Mouse (Mus musculus) forebrain, embryonic 16.5 days (tissue): ENCODE results near the gene Lrrc28. TPM values are rescaled to one million over a fixed set of nuclear protein-coding genes. Genes with fewer than 3 reads are reported as not detected.

ENCODE experiments used
- ATAC-seq: fragments of 200-750 bp; cut with Nextera tagmentation; 2 replicates; pipeline ENCODE4 v1.8.0; 2017; ENCODE audit warnings: mild to moderate bottlenecking, moderate library complexity
- H3K27ac ChIP-seq: fragments of 300-500 bp; sonication (generic); 2 replicates; pipeline ENCODE4 v1.5.1; 2014; ENCODE audit warnings: low read length, control low read depth
- H3K27me3 ChIP-seq: fragments of 300-500 bp; sonication (generic); replicated peaks from 2 replicates; pipeline ENCODE4 v1.6.1; 2014; ENCODE audit warnings: low read length; ENCODE audit not compliant: control insufficient read depth, insufficient read depth
- H3K36me3 ChIP-seq: fragments of 300-500 bp; sonication (generic); 2 replicates; pipeline ENCODE4 v1.6.1; 2014; ENCODE audit not compliant: control insufficient read depth, insufficient read depth
- H3K4me1 ChIP-seq: fragments of 300-500 bp; sonication (generic); replicated peaks from 2 replicates; pipeline ENCODE4 v1.6.1; 2014; ENCODE audit warnings: low read length; ENCODE audit not compliant: control insufficient read depth, insufficient read depth
- H3K4me2 ChIP-seq: fragments of 300-500 bp; sonication (generic); 2 replicates; pipeline ENCODE4 v1.6.1; 2014; ENCODE audit warnings: mild to moderate bottlenecking, low read length, control low read depth
- H3K4me3 ChIP-seq: fragments of 300-500 bp; sonication (generic); replicated peaks from 2 replicates; pipeline ENCODE4 v1.5.1; 2014; ENCODE audit warnings: mild to moderate bottlenecking, low read length, control low read depth
- H3K9ac ChIP-seq: fragments of 300-500 bp; sonication (generic); replicated peaks from 2 replicates; pipeline ENCODE4 v1.6.1; 2014; ENCODE audit warnings: low read depth, low read length, control low read depth
- H3K9me3 ChIP-seq: fragments of 300-500 bp; sonication (generic); 2 replicates; pipeline ENCODE4 v1.6.1; 2016; ENCODE audit warnings: low read length; ENCODE audit not compliant: control insufficient read depth
- WGBS: fragments of 180-500 bp; shearing (Covaris S2); extraction: QIAGEN DNeasy Blood & Tissue Kit; methylation state at CpG from one replicate; pipeline ENCODE4 v1.1.7; 2014; 5-methylcytosine and 5-hydroxymethylcytosine counted together
- polyA plus RNA-seq: library from polyadenylated mRNA; unstranded; fragments of >200 nt; fragmentation: Nextera tagmentation; extraction: Ambion mirVana; gene quantifications from 2 replicates; pipeline ENCODE4 v1.2.1, GENCODE M21; 2015

The Lrrc28 gene
- polyA plus RNA-seq, 1 experiment from 2014 or later: 31.9 TPM

GRCm38 (mm10) chr7:67678878-67679499 is 33.9 kb upstream of the Lrrc28 start:
- Histone ChIP-seq H3K4me2 (no peak overlapping the region), H3K4me3 (no peak overlapping the region), H3K36me3 (no peaks in the 10 kb centered on the region), H3K4me1 (no peaks in the 10 kb centered on the region), H3K27ac (no peak overlapping the region), H3K27me3 (no peaks in the 10 kb centered on the region), H3K9me3 (no peaks in the 10 kb centered on the region), H3K9ac (no peak overlapping the region)
- no peak for ATAC-seq
- WGBS: 95% methylated on average over 16 of the region's 16 CpGs

DNA sequence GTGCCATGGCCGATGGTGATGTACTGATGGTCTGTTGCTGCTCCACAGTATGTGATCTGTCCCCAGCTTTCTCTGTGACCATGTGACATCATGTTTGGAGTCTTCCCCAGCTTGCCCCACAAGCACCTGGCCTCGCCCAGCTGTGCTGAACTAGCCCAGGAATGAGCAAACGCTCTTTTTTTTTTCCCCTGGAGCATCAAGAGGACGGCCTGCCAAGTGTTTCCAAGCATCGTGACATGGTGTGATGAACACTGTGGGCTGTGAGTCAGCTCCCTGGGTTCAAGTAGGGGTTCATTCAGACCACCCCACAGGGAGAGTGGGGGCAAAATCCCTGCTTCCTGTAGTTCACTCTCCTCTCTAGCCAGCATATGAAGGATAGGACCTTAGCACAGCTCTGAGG is 28.6 kb upstream of the Lrrc28 start:
- Histone ChIP-seq H3K4me1 (peaks cover 3% of the 10 kb centered on the region; the same call in 1 of the 2 replicates), H3K27ac (no peak overlapping the region), H3K36me3 (peaks cover 2% of the 10 kb centered on the region; the same call in 1 of the 2 replicates), H3K4me2 (no peak overlapping the region), H3K9ac (no peak overlapping the region), H3K4me3 (no peak overlapping the region), H3K27me3 (no peaks in the 10 kb centered on the region), H3K9me3 (peaks cover 2% of the 10 kb centered on the region; the same call in 1 of the 2 replicates)
- no peak for ATAC-seq
- WGBS: 88% methylated on average over 5 of the region's 5 CpGs

DNA sequence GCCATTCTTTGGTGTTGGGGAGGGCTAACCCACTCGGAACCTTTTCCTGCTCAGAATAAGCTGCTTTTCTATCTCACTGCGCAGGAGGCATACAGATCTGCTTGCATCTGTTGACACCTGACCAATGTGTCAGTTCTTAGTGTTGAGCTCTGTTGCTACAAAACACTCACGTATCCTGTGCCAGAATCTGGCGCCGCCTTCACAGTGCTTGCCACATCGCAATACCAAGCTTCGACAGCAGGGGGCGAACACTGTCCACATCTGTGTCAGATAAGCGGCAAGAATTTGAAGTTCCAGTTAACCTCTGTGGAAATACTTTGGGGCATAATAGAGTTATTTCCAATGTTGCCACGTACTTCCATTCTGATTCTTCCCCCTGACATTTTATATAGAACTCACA is 27.6 kb upstream of the Lrrc28 start:
- peak; percentile 78 for ATAC-seq
- Histone ChIP-seq H3K9me3 (peaks cover 2% of the 10 kb centered on the region; the same call in 1 of the 2 replicates), H3K4me2 (peak overlapping the region; percentile 37), H3K4me1 (peaks cover 3% of the 10 kb centered on the region; the same call in 1 of the 2 replicates), H3K27me3 (no peaks in the 10 kb centered on the region), H3K27ac (no peak overlapping the region), H3K9ac (no peak overlapping the region), H3K4me3 (no peak overlapping the region), H3K36me3 (peaks cover 2% of the 10 kb centered on the region; the same call in 1 of the 2 replicates)
- WGBS: 6% methylated on average over 10 of the region's 10 CpGs

GRCm38 (mm10) chr7:67670965-67671364 is 25.9 kb upstream of the Lrrc28 start:
- Histone ChIP-seq H3K27ac (no peak overlapping the region), H3K4me2 (no peak overlapping the region), H3K4me3 (no peak overlapping the region), H3K9me3 (peaks cover 2% of the 10 kb centered on the region; the same call in 1 of the 2 replicates), H3K9ac (no peak overlapping the region), H3K36me3 (peaks cover 2% of the 10 kb centered on the region; the same call in 1 of the 2 replicates), H3K27me3 (no peaks in the 10 kb centered on the region), H3K4me1 (peaks cover 3% of the 10 kb centered on the region; the same call in 1 of the 2 replicates)
- 93% methylated on average over 1 of the region's 1 CpGs for WGBS
- no peak for ATAC-seq

- Histone ChIP-seq H3K9me3 (no peaks in the 10 kb centered on the region), H3K27ac (no peak overlapping the region), H3K36me3 (no peaks in the 10 kb centered on the region), H3K27me3 (no peaks in the 10 kb centered on the region), H3K4me3 (no peak overlapping the region), H3K9ac (no peak overlapping the region), H3K4me1 (peaks cover 3% of the 10 kb centered on the region; the same call in 1 of the 2 replicates), H3K4me2 (no peak overlapping the region)
- ATAC-seq: peak; percentile 47
- WGBS: 54% methylated on average over 14 of the region's 14 CpGs
These were observed 19.1 kb upstream of the Lrrc28 start for GRCm38 (mm10) chr7:67663981-67664694.

GRCm38 (mm10) chr7:67662424-67662823 is 17.4 kb upstream of the Lrrc28 start:
- H3K4me1 ChIP-seq: peaks cover 3% of the 10 kb centered on the region; the same call in 1 of the 2 replicates
- H3K27me3 ChIP-seq: no peaks in the 10 kb centered on the region
- no peak overlapping the region for H3K27ac ChIP-seq
- H3K9me3 ChIP-seq: no peaks in the 10 kb centered on the region
- H3K36me3 ChIP-seq: no peaks in the 10 kb centered on the region
- H3K9ac ChIP-seq: no peak overlapping the region
- ATAC-seq: no peak
- H3K4me3 ChIP-seq: no peak overlapping the region
- 91% methylated on average over 5 of the region's 5 CpGs for WGBS
- H3K4me2 ChIP-seq: no peak overlapping the region

GRCm38 (mm10) chr7:67658110-67658509 is 13.0 kb upstream of the Lrrc28 start:
- 82% methylated on average over 4 of the region's 4 CpGs for WGBS
- Histone ChIP-seq H3K9ac (no peak overlapping the region), H3K9me3 (no peaks in the 10 kb centered on the region), H3K4me3 (no peak overlapping the region), H3K4me2 (no peak overlapping the region), H3K36me3 (no peaks in the 10 kb centered on the region), H3K4me1 (peaks cover 3% of the 10 kb centered on the region; the same call in 1 of the 2 replicates), H3K27ac (no peak overlapping the region), H3K27me3 (no peaks in the 10 kb centered on the region)
- no peak for ATAC-seq

DNA sequence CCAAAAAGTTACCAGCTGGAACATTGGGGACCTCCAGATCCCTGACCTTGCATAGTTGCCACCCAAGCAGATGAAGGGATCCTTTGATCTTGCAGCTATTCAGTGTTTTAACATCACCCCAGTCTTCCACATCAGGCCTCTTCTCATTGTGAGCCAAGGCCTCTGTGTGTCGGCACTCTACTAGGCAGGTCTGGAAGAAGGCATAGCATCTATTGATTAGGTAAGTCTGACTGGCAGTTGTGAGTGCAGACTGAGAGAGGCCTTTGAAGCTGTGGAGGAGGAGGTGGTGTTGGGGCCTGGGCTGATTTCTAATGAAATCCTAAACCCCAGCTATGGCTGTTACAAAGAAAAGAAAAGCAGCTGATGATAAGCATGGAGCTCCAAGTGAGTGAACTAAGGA is 10.1 kb upstream of the Lrrc28 start:
- peaks cover 3% of the 10 kb centered on the region; the same call in 1 of the 2 replicates for H3K4me1 ChIP-seq
- ATAC-seq: no peak
- H3K27me3 ChIP-seq: no peaks in the 10 kb centered on the region
- no peaks in the 10 kb centered on the region for H3K36me3 ChIP-seq
- H3K4me3 ChIP-seq: no peak overlapping the region
- 10% methylated on average over 1 of the region's 1 CpGs for WGBS
- H3K9me3 ChIP-seq: no peaks in the 10 kb centered on the region
- H3K4me2 ChIP-seq: no peak overlapping the region
- H3K27ac ChIP-seq: no peak overlapping the region
- no peak overlapping the region for H3K9ac ChIP-seq

GRCm38 (mm10) chr7:67654668-67655067 is 9.6 kb upstream of the Lrrc28 start:
- H3K27ac ChIP-seq: no peak overlapping the region
- peaks cover 8% of the 10 kb centered on the region; the same call in 1 of the 2 replicates for H3K4me1 ChIP-seq
- no peaks in the 10 kb centered on the region for H3K27me3 ChIP-seq
- no peak overlapping the region for H3K4me2 ChIP-seq
- H3K4me3 ChIP-seq: no peak overlapping the region
- WGBS: 86% methylated on average over 7 of the region's 7 CpGs
- H3K9me3 ChIP-seq: no peaks in the 10 kb centered on the region
- H3K9ac ChIP-seq: no peak overlapping the region
- H3K36me3 ChIP-seq: no peaks in the 10 kb centered on the region
- ATAC-seq: no peak
